Comparison of ENCODE assay signal across 11 mouse cellular contexts in genomic region chr19:53741902-53742301, GRCm38 (mm10).
DNase-seq lines count a peak whose midpoint lies in the region; ATAC-seq and TF ChIP-seq lines count a peak whose summit lies in the region.
"Had no signal": no experiment of that assay in that cellular context is flagged by ENCODE, and none has a peak within 500 bp of the region (broad histone marks: within the 10 kb centered on the region; RNA-seq: fewer than 3 reads in every experiment).

No protein-coding gene starts in this region.

- H3K4me1 ChIP-seq in lung, embryonic 14.5 days (ENCODE audit: insufficient read depth), result no peaks in the 10 kb centered on the region
- H3K4me1 ChIP-seq in forebrain, embryonic 16.5 days (replicated peaks; ENCODE audit: control insufficient read depth, insufficient read depth, low read length), result no peaks in the 10 kb centered on the region
- H3K4me1 ChIP-seq: lung, embryonic 15.5 days had no signal

- no peak overlapping the region for H3K4me2 ChIP-seq in lung, embryonic 14.5 days
- no peak overlapping the region for H3K4me2 ChIP-seq in forebrain, embryonic 16.5 days (ENCODE audit: low read length)
- H3K4me2 ChIP-seq: lung, embryonic 15.5 days had no signal

- no peak overlapping the region for H3K9ac ChIP-seq in lung, embryonic 14.5 days
- no peak overlapping the region for H3K9ac ChIP-seq in forebrain, embryonic 16.5 days (replicated peaks; ENCODE audit: low read depth, low read length)
- H3K9ac ChIP-seq: lung, embryonic 15.5 days had no signal

- no peak overlapping the region for H3K27ac ChIP-seq in lung, embryonic 14.5 days (ENCODE audit: low read depth)
- no peak overlapping the region for H3K27ac ChIP-seq in forebrain, embryonic 16.5 days (ENCODE audit: low read length)
- H3K27ac ChIP-seq: lung, embryonic 15.5 days had no signal

- no peaks in the 10 kb centered on the region for H3K27me3 ChIP-seq in lung, embryonic 14.5 days (ENCODE audit: insufficient read depth, low read length)
- H3K27me3 ChIP-seq in forebrain, embryonic 16.5 days (replicated peaks; ENCODE audit: control insufficient read depth, insufficient read depth, low read length), result no peaks in the 10 kb centered on the region
- H3K27me3 ChIP-seq: lung, embryonic 15.5 days had no signal

- H3K9me3 ChIP-seq in lung, embryonic 14.5 days (ENCODE audit: low read depth, low read length), result no peaks in the 10 kb centered on the region
- no peaks in the 10 kb centered on the region for H3K9me3 ChIP-seq in forebrain, embryonic 16.5 days (ENCODE audit: control insufficient read depth, low read length)
- H3K9me3 ChIP-seq: lung, embryonic 15.5 days had no signal

- TF ChIP-seq CTCF in lung, embryonic 14.5 days (IDR thresholded peaks at IDR 0.05; ENCODE audit: low read depth), result peak; percentile 50

- ATAC-seq in frontal cortex, adult (ENCODE audit: low TSS enrichment), result peak; percentile 67
- no peak for ATAC-seq in lung, embryonic 14.5 days (ENCODE audit: insufficient read depth)
- peak; percentile 87 for ATAC-seq in megakaryocyte-erythroid progenitor cell, adult 5-6 weeks (replicated peaks; ENCODE audit: low FRiP score, low TSS enrichment, poor library complexity, severe bottlenecking)
- no peak for ATAC-seq in forebrain, embryonic 16.5 days

- H3K36me3 ChIP-seq in lung, embryonic 14.5 days (ENCODE audit: insufficient read depth), result no peaks in the 10 kb centered on the region
- H3K36me3 ChIP-seq in forebrain, embryonic 16.5 days (ENCODE audit: control insufficient read depth, insufficient read depth), result no peaks in the 10 kb centered on the region
- H3K36me3 ChIP-seq: lung, embryonic 15.5 days had no signal

- H3K4me3 ChIP-seq in lung, embryonic 14.5 days (ENCODE audit: low read depth, low read length), result no peak overlapping the region
- no peak overlapping the region for H3K4me3 ChIP-seq in forebrain, embryonic 16.5 days (replicated peaks; ENCODE audit: low read length)
- H3K4me3 ChIP-seq: lung, embryonic 15.5 days had no signal

- DNase-seq in frontal cortex, postnatal 10 days (ENCODE audit: low spot score in 2 of 2), result no peak
- DNase-seq in lung, embryonic 14.5 days, result peak; percentile 75
- DNase-seq in lung, postnatal 4 days, result no peak
- DNase-seq in T-cell, adult 2 months (ENCODE audit: low spot score), result peak; percentile 17
- no peak for DNase-seq in right cerebral cortex, adult 2 months (ENCODE audit: low spot score in 2 of 2)
- DNase-seq: heart, adult 11 months; thymus, postnatal 4 days had no signal

- 65% methylated on average over 3 of the region's 3 CpGs for WGBS in lung, embryonic 14.5 days
- 64% methylated on average over 3 of the region's 3 CpGs for WGBS in forebrain, embryonic 16.5 days

Comparison
In these comparisons a context has a peak if more than half of its experiments do, and no peak if none do; other contexts are left out.
1. DNase-seq: peak in lung, embryonic 14.5 days (single experiment) and T-cell, adult 2 months (single experiment); none in frontal cortex, postnatal 10 days (0 of 2), lung, postnatal 4 days (0 of 2) and right cerebral cortex, adult 2 months (0 of 2).
2. ATAC-seq: peak in frontal cortex, adult (single experiment) and megakaryocyte-erythroid progenitor cell, adult 5-6 weeks (single experiment); none in lung, embryonic 14.5 days (single experiment) and forebrain, embryonic 16.5 days (single experiment).